Comparison of ENCODE assay signal across 7 mouse cellular contexts in the genomic region with DNA sequence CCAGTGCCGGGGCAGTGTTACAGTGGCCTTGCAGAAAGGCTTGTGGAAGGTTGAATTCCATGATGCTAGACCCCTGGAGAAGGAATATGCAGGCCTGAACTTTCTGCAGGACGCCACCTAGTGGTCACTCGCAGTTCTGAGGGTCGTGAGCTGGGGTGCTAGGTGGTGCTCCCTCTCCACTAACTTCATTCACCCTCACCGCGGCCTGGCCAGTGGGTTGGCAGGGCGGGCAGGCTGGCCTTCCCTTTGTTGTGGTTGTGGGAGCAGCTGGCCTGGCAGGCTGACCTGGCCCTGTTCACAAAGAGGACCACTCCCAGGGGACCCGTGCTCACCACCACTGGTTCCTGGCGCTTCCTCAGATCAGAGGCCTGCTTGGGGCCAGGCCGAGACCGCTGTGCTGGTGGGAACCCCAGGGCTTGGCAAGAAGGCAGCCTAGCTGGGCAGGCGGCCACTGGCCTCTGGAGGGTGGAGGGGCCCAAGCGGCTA. TPM values are rescaled to one million over a fixed set of nuclear protein-coding genes. Genes with fewer than 3 reads are reported as not detected.
A peak's percentile ranks its signal among the peaks of the same experiment; 100 is the strongest.
DNase-seq lines count a peak whose midpoint lies in the region; ATAC-seq and TF ChIP-seq lines count a peak whose summit lies in the region.

No protein-coding gene starts in this region.

- peaks cover 6% of the 10 kb centered on the region; the same call in 1 of the 2 replicates for H3K27me3 ChIP-seq in hindbrain, embryonic 10.5 days (ENCODE audit: insufficient read depth, poor library complexity, severe bottlenecking)
- no peaks in the 10 kb centered on the region for H3K27me3 ChIP-seq in hindbrain, embryonic 13.5 days
- H3K27me3 ChIP-seq in stomach, postnatal 0 days (ENCODE audit: control insufficient read depth, insufficient read depth, low read length) = no peaks in the 10 kb centered on the region
- H3K27me3 ChIP-seq in intestine, embryonic 15.5 days (replicated peaks) = no peaks in the 10 kb centered on the region

- H3K27ac ChIP-seq in hindbrain, embryonic 10.5 days = peak overlapping the region; percentile 69
- no peak overlapping the region for H3K27ac ChIP-seq in hindbrain, embryonic 13.5 days
- no peak overlapping the region for H3K27ac ChIP-seq in stomach, postnatal 0 days (replicated peaks)
- H3K27ac ChIP-seq in intestine, embryonic 15.5 days = no peak overlapping the region

- no peak overlapping the region for H3K9ac ChIP-seq in hindbrain, embryonic 13.5 days
- no peak overlapping the region for H3K9ac ChIP-seq in stomach, postnatal 0 days (ENCODE audit: low read length)
- no peak overlapping the region for H3K9ac ChIP-seq in intestine, embryonic 15.5 days

- ATAC-seq in hindbrain, embryonic 13.5 days (ENCODE audit: low FRiP score) = no peak
- 0 out of 2 replicates have a peak, but pooled peaks have one; percentile 20 for ATAC-seq in erythroid progenitor cell, adult 5-6 weeks (replicated peaks; ENCODE audit: low FRiP score, poor library complexity, severe bottlenecking)
- ATAC-seq in stomach, postnatal 0 days (ENCODE audit: low FRiP score, low TSS enrichment) = no peak
- ATAC-seq in intestine, embryonic 15.5 days = no peak

- peaks cover 33% of the 10 kb centered on the region for H3K4me1 ChIP-seq in hindbrain, embryonic 10.5 days (replicated peaks)
- peaks cover 13% of the 10 kb centered on the region for H3K4me1 ChIP-seq in hindbrain, embryonic 13.5 days (replicated peaks)
- no peaks in the 10 kb centered on the region for H3K4me1 ChIP-seq in stomach, postnatal 0 days (replicated peaks; ENCODE audit: control insufficient read depth, insufficient read depth)
- H3K4me1 ChIP-seq in intestine, embryonic 15.5 days (replicated peaks) = no peaks in the 10 kb centered on the region

- no peak overlapping the region for H3K4me3 ChIP-seq in hindbrain, embryonic 10.5 days
- no peak overlapping the region for H3K4me3 ChIP-seq in hindbrain, embryonic 13.5 days
- H3K4me3 ChIP-seq in stomach, postnatal 0 days (ENCODE audit: low read depth, low read length) = no peak overlapping the region
- H3K4me3 ChIP-seq in intestine, embryonic 15.5 days (replicated peaks) = no peak overlapping the region

- H3K36me3 ChIP-seq in hindbrain, embryonic 10.5 days = peaks cover 17% of the 10 kb centered on the region
- no peaks in the 10 kb centered on the region for H3K36me3 ChIP-seq in hindbrain, embryonic 13.5 days
- H3K36me3 ChIP-seq in stomach, postnatal 0 days (ENCODE audit: control insufficient read depth, insufficient read depth, low read length) = no peaks in the 10 kb centered on the region
- no peaks in the 10 kb centered on the region for H3K36me3 ChIP-seq in intestine, embryonic 15.5 days

- no peak overlapping the region for H3K4me2 ChIP-seq in hindbrain, embryonic 13.5 days
- H3K4me2 ChIP-seq in stomach, postnatal 0 days (replicated peaks; ENCODE audit: low read depth) = no peak overlapping the region
- no peak overlapping the region for H3K4me2 ChIP-seq in intestine, embryonic 15.5 days (replicated peaks)

- TF ChIP-seq CTCF in stomach, postnatal 0 days (IDR thresholded peaks at IDR 0.05; ENCODE audit: low read depth) = peak; percentile 65

- DNase-seq in hindbrain, embryonic 10.5 days (ENCODE audit: low spot score) = peak; percentile 49
- peak; percentile 60 for DNase-seq in thymus, postnatal 4 days
- no peak for DNase-seq in thymus, postnatal 25 days
- no peak for DNase-seq in stomach, postnatal 0 days (ENCODE audit: low spot score)

- no peaks in the 10 kb centered on the region for H3K9me3 ChIP-seq in hindbrain, embryonic 10.5 days
- H3K9me3 ChIP-seq in hindbrain, embryonic 13.5 days = no peaks in the 10 kb centered on the region
- no peaks in the 10 kb centered on the region for H3K9me3 ChIP-seq in stomach, postnatal 0 days (ENCODE audit: control insufficient read depth, low read length)
- H3K9me3 ChIP-seq in intestine, embryonic 15.5 days = no peaks in the 10 kb centered on the region

- TF ChIP-seq EP300 in stomach, postnatal 0 days (optimal IDR thresholded peaks at IDR 0.05) = no peak

- WGBS in hindbrain, embryonic 10.5 days = 60% methylated on average over 13 of the region's 13 CpGs
- 62% methylated on average over 13 of the region's 13 CpGs for WGBS in hindbrain, embryonic 13.5 days
- WGBS in stomach, postnatal 0 days = 62% methylated on average over 13 of the region's 13 CpGs
- WGBS in intestine, embryonic 15.5 days = 68% methylated on average over 13 of the region's 13 CpGs

RNA-seq across cellular contexts. Expression of a gene that starts 51.7 kb away (rescaled TPM):
- 23.4 and 26.1 TPM in 2 replicates for polyA plus RNA-seq in hindbrain, embryonic 10.5 days (2016; fragmentation: Nextera tagmentation; extraction: Ambion mirVana)
- polyA plus RNA-seq in hindbrain, embryonic 13.5 days (2015; fragmentation: Nextera tagmentation; extraction: Ambion mirVana) = 6.9 and 10.2 TPM in 2 replicates
- not detected in 2 replicates for total RNA-seq in erythroid progenitor cell, adult 5-6 weeks (2015; ENCODE audit: low replicate concordance)
- total RNA-seq in erythroid progenitor cell, adult 5-6 weeks (2017; ENCODE audit: low replicate concordance) = not detected in 2 replicates
- 2.0 and 2.5 TPM in 2 replicates for polyA plus RNA-seq in stomach, postnatal 0 days (2015; fragmentation: Nextera tagmentation; extraction: Ambion mirVana)
- 3.8 and 4.6 TPM in 2 replicates for polyA plus RNA-seq in intestine, embryonic 15.5 days (2015; fragmentation: Nextera tagmentation; extraction: Ambion mirVana)

Comparison
In these comparisons a context has a peak if more than half of its experiments do, and no peak if none do; other contexts are left out.
1. DNase-seq: peak in hindbrain, embryonic 10.5 days (single experiment) and thymus, postnatal 4 days (single experiment); none in thymus, postnatal 25 days (single experiment) and stomach, postnatal 0 days (single experiment).